Mouse (Mus musculus) heart, adult 2 months (tissue): ENCODE measurements at regions not wholly inside any gene's neighbourhood (a gene's known extent, or its start where the extent isn't known, plus 50 kb on each side); places are given as distances from the start of the nearest gene placed in this dataset.

Experiments
- CTCF ChIP-seq: fragments of 200-600 bp; IDR thresholded peaks from 2 replicates; pipeline ENCODE4 v1.8.1; 2022; ENCODE audit warnings: antibody characterized with exemption, mild to moderate bottlenecking, moderate library complexity
- EP300 ChIP-seq: fragments of 200-500 bp; IDR thresholded peaks from 2 replicates; pipeline ENCODE4 v1.6.1; 2011; ENCODE audit warnings: low read depth, low read length, control low read depth; ENCODE audit not compliant: insufficient read depth

DNA sequence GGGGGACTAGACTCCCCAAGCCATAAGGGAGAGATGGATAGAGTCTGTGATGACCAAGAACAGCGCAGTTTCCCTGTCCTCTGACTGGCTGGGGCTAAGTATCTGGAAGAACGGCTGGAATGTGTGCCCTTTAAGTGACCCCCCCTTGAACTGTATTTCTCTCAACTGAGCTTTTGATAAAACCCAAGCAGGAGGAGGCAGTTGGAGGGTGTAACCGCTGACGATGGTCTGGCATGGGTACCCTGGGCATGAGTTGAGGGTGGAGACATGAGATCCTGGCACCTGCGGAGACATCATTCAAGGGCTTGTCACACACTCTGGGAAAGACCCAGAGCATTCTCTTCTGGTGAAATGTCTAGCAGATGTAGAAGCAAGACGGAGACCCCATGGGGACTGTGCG is 83.5 kb downstream of the Zfp36l2 start:
- no peak for TF ChIP-seq CTCF
- no peak for TF ChIP-seq EP300
